Mouse (Mus musculus) liver, adult 2 months (tissue): ENCODE data around the gene Catsperd.
A peak's percentile ranks its signal among the peaks of the same experiment; 100 is the strongest.

ENCODE experiments used
- CTCF ChIP-seq: fragments of 200-500 bp; IDR thresholded peaks from 2 replicates; pipeline ENCODE4 v1.5.1; 2011; ENCODE audit warnings: low read depth, low read length, control low read depth
- POLR2A ChIP-seq: fragments of 200-500 bp; IDR thresholded peaks from 2 replicates; pipeline ENCODE4 v1.6.1; 2011; ENCODE audit warnings: low read length, control low read depth; ENCODE audit not compliant: insufficient read depth; ENCODE audit errors: extremely low read depth

GRCm38 (mm10) chr17:56613236-56613844 lies 14.6 kb upstream of the Catsperd start, which contains the start of gene Rpl36:
- peak; percentile 82 for TF ChIP-seq POLR2A
- peak; percentile 91 for TF ChIP-seq CTCF
